Mouse (Mus musculus) ovary, postnatal 14 days (tissue): Measurements from ENCODE around the gene Akt2.

ENCODE experiments used
- DNase-seq: peaks from one replicate; pipeline ENCODE4 v3.0.0; 2022; ENCODE audit warnings: low spot score

Gene Akt2

GRCm38 (mm10) chr7:27591266-27592216 is at the start of gene Akt2:
Gene Akt2, plus strand, starts transcription at chr7:27591552.
- peak; percentile 84 for DNase-seq

- no peak for DNase-seq
Measured at GRCm38 (mm10) chr7:27541922-27542321, 49.4 kb upstream of the Akt2 start.

GRCm38 (mm10) chr7:27542392-27543033 is 48.8 kb upstream of the Akt2 start:
- peak; percentile 68 for DNase-seq

- DNase-seq, result no peak
Measured at GRCm38 (mm10) chr7:27543065-27543464, 48.3 kb upstream of the Akt2 start.

- no peak for DNase-seq
Measured at GRCm38 (mm10) chr7:27543851-27544250, 47.5 kb upstream of the Akt2 start.

GRCm38 (mm10) chr7:27544675-27545370 is 46.5 kb upstream of the Akt2 start:
- DNase-seq, result no peak

GRCm38 (mm10) chr7:27549597-27549996 is 41.8 kb upstream of the Akt2 start:
- DNase-seq, result no peak

GRCm38 (mm10) chr7:27552070-27552469 is 39.3 kb upstream of the Akt2 start:
- DNase-seq, result no peak

- peak; percentile 85 for DNase-seq
Measured at GRCm38 (mm10) chr7:27552931-27553513, 38.3 kb upstream of the Akt2 start, which contains the start of the genes Pld3 and 2310022A10Rik. Gene Pld3, minus strand, starts transcription at chr7:27553218. Gene 2310022A10Rik, plus strand, starts transcription at chr7:27553233.

- DNase-seq, result no peak
Measured at GRCm38 (mm10) chr7:27560291-27560887, 31.0 kb upstream of the Akt2 start.

GRCm38 (mm10) chr7:27560978-27561377 is 30.4 kb upstream of the Akt2 start:
- DNase-seq, result no peak

- no peak for DNase-seq
Measured at GRCm38 (mm10) chr7:27569580-27570224, 21.6 kb upstream of the Akt2 start.

GRCm38 (mm10) chr7:27572133-27572532 is 19.2 kb upstream of the Akt2 start:
- no peak for DNase-seq

GRCm38 (mm10) chr7:27574124-27574880 is 17.1 kb upstream of the Akt2 start:
- no peak for DNase-seq

GRCm38 (mm10) chr7:27576914-27577313 is 14.4 kb upstream of the Akt2 start:
- DNase-seq, result no peak

GRCm38 (mm10) chr7:27577589-27577988 is 13.8 kb upstream of the Akt2 start:
- DNase-seq, result no peak

- no peak for DNase-seq
Measured at GRCm38 (mm10) chr7:27578465-27578864, 12.9 kb upstream of the Akt2 start.

- no peak for DNase-seq
Measured at GRCm38 (mm10) chr7:27580380-27581174, 10.8 kb upstream of the Akt2 start.

- no peak for DNase-seq
Measured at GRCm38 (mm10) chr7:27586861-27587260, 4.5 kb upstream of the Akt2 start.

GRCm38 (mm10) chr7:27587741-27588140 is 3.6 kb upstream of the Akt2 start:
- DNase-seq, result no peak
